Mouse (Mus musculus) limb, embryonic 11.5 days (tissue): Measurements from ENCODE around the gene Hcar1. TPM values are rescaled to one million over a fixed set of nuclear protein-coding genes. Genes with fewer than 3 reads are reported as not detected.

Experiments
- ATAC-seq: fragments of 200-750 bp; cut with Nextera tagmentation; 2 replicates; pipeline ENCODE4 v1.8.0; 2017; ENCODE audit warnings: low read depth; ENCODE audit not compliant: insufficient number of reproducible peaks, low FRiP score, low TSS enrichment
- DNase-seq: peaks from one replicate; pipeline ENCODE4 v3.0.0-alpha.2; 2015; ENCODE audit warnings: low spot score
- H3K27ac ChIP-seq: fragments of 300-500 bp; sonication (generic); replicated peaks from 2 replicates; pipeline ENCODE4 v1.5.1; 2014; ENCODE audit warnings: low read depth, mild to moderate bottlenecking, low read length
- H3K27me3 ChIP-seq: fragments of 300-500 bp; sonication (generic); 2 replicates; pipeline ENCODE4 v1.6.1; 2014; ENCODE audit warnings: mild to moderate bottlenecking, low read length, mixed read lengths; ENCODE audit not compliant: control insufficient read depth, insufficient read depth
- H3K36me3 ChIP-seq: fragments of 300-500 bp; sonication (generic); 2 replicates; pipeline ENCODE4 v1.6.1; 2014; ENCODE audit warnings: mild to moderate bottlenecking, low read length, moderate library complexity, mixed read lengths; ENCODE audit not compliant: control insufficient read depth, insufficient read depth
- H3K4me1 ChIP-seq: fragments of 300-500 bp; sonication (generic); 2 replicates; pipeline ENCODE4 v1.6.1; 2014; ENCODE audit warnings: low read length, mixed read lengths; ENCODE audit not compliant: control insufficient read depth, insufficient read depth
- H3K4me2 ChIP-seq: fragments of 300-500 bp; sonication (generic); 2 replicates; pipeline ENCODE4 v1.6.1; 2014; ENCODE audit warnings: low read depth, mild to moderate bottlenecking, moderate library complexity; ENCODE audit not compliant: severe bottlenecking
- H3K4me3 ChIP-seq: fragments of 300-500 bp; sonication (generic); 2 replicates; pipeline ENCODE4 v1.5.1; 2014; ENCODE audit warnings: low read depth, low read length
- H3K9ac ChIP-seq: fragments of 300-500 bp; sonication (generic); 2 replicates; pipeline ENCODE4 v1.6.1; 2014; ENCODE audit warnings: mild to moderate bottlenecking, low read length
- H3K9me3 ChIP-seq: fragments of 300-500 bp; sonication (generic); 2 replicates; pipeline ENCODE4 v1.6.1; 2016; ENCODE audit warnings: low read length; ENCODE audit not compliant: control insufficient read depth
- WGBS: fragments of 180-500 bp; shearing (Covaris S2); extraction: QIAGEN DNeasy Blood & Tissue Kit; methylation state at CpG from one replicate; pipeline ENCODE4 v1.1.7; 2014; 5-methylcytosine and 5-hydroxymethylcytosine counted together
- polyA plus RNA-seq: library from polyadenylated mRNA; unstranded; fragments of >200 nt; fragmentation: Nextera tagmentation; extraction: Ambion mirVana; gene quantifications from 2 replicates; pipeline ENCODE4 v1.2.1, GENCODE M21; 2014

The Hcar1 gene
- polyA plus RNA-seq, 1 experiment from 2014 or later, result 0.11 TPM

DNA sequence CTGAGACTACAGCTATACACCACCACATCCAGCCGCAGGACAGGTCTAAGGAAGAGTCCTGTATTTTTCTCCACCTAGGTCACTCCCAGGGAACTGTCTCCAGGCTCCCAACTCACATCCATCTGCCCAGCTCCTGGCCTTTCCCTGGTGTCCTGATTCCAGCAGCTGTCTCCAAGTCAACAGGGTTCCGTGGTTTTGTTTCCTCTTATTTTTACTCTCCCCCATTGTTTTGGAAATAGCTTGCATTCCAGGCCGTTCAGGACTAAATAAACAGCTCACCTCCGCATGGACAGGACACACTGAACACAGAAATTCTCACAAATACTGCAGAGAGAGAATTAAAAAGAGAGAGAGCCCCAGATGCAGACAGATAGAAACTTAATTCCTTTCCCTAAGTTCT, 42.4 kb downstream of the Hcar1 start:
- H3K4me1 ChIP-seq, result no peaks in the 10 kb centered on the region
- ATAC-seq, result no peak
- no peak overlapping the region for H3K9ac ChIP-seq
- H3K27ac ChIP-seq, result no peak overlapping the region
- H3K4me3 ChIP-seq, result no peak overlapping the region
- H3K4me2 ChIP-seq, result no peak overlapping the region
- no peaks in the 10 kb centered on the region for H3K36me3 ChIP-seq
- no peaks in the 10 kb centered on the region for H3K27me3 ChIP-seq
- 67% methylated on average over 4 of the region's 4 CpGs for WGBS
- H3K9me3 ChIP-seq, result no peaks in the 10 kb centered on the region
- no peak for DNase-seq

DNA sequence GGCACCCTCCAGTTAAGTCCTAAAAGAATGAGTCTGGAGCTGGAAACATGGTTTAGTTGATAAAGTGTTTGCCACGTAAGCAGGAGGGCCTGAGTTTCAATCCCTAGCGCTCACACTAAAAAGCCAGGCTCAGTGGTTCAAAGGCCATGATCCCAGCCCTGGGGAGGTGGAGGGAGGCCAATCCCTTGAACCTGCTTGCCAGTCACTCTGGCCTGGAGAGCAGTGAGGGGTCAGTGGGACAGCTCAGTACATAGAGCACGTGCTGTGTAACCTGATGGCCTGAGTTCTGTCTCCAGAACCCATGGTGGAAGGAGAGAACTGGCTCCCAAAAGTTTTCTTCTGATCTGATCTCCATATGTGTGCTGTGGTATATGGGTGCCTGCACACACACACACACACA, 45.0 kb downstream of the Hcar1 start:
- 75% methylated on average over 3 of the region's 3 CpGs for WGBS
- no peaks in the 10 kb centered on the region for H3K4me1 ChIP-seq

DNA sequence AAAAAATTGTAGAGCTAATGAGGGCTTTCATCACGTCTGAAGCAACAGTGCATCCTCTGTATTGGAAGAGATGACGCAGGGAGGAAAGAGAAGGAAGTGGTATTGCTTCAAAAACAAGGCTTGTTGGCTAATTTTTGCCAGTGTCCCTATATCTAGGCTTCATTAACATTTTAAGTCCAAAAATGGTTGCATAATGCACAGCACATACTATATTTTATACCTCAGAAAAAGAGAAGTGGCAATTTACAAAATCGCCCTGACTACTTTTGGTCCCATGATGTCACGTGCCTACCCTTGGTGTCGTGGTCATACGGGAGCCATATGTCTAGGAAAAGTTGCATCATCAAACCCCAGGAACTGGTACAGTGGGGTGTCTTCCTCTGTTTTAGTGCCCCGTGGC, 47.5 kb downstream of the Hcar1 start:
- H3K36me3 ChIP-seq, result no peaks in the 10 kb centered on the region
- no peak overlapping the region for H3K4me2 ChIP-seq
- ATAC-seq (no peak), DNase-seq (no peak)
- H3K27ac ChIP-seq, result no peak overlapping the region
- no peaks in the 10 kb centered on the region for H3K27me3 ChIP-seq
- no peak overlapping the region for H3K4me3 ChIP-seq
- H3K9ac ChIP-seq, result no peak overlapping the region
- 90% methylated on average over 7 of the region's 7 CpGs for WGBS
- H3K9me3 ChIP-seq, result no peaks in the 10 kb centered on the region
- no peaks in the 10 kb centered on the region; the same call in 1 of the 2 replicates for H3K4me1 ChIP-seq

More for the DNA sequence above, 45.0 kb downstream of the Hcar1 start:
- H3K9ac ChIP-seq, result no peak overlapping the region
- no peak overlapping the region for H3K27ac ChIP-seq
- H3K4me3 ChIP-seq, result no peak overlapping the region
- no peaks in the 10 kb centered on the region for H3K36me3 ChIP-seq
- H3K27me3 ChIP-seq, result no peaks in the 10 kb centered on the region
- no peak for ATAC-seq
- H3K9me3 ChIP-seq, result no peaks in the 10 kb centered on the region
- DNase-seq, result no peak
- H3K4me2 ChIP-seq, result no peak overlapping the region

DNA sequence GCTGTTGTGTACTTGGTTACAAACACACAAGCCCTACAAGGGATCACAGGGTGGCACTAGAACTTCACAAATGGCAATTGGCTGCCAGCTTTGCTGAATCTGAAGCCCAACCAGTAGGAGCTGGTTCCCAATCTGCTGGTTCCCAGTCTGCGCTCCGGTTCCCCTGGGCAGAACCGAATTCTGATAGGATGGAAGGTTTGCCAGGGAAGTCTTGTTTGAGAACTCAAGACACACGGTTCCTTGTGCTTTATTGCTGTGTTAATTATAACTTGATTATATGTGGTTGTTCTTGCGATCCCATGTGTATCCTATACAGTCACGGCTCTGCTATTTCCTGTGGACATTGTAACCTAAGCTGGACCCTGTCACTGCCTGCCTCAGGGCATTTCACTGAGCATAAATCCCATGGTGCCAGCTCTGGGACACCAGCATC, 52.1 kb downstream of the Hcar1 start:
- ATAC-seq, result no peak
- Histone ChIP-seq H3K27ac (no peak overlapping the region), H3K36me3 (0 out of 2 replicates have a peak, but pooled peaks cover 2% of the 10 kb centered on the region), H3K27me3 (no peaks in the 10 kb centered on the region), H3K4me1 (no peaks in the 10 kb centered on the region; the same call in 1 of the 2 replicates), H3K4me3 (no peak overlapping the region), H3K4me2 (no peak overlapping the region), H3K9me3 (no peaks in the 10 kb centered on the region), H3K9ac (no peak overlapping the region)
- peak; percentile 36 for DNase-seq
- 58% methylated on average over 6 of the region's 6 CpGs for WGBS

Other genes starting within 250 kb of the Hcar1 start
- gene Clip1, start 195.4 kb downstream of the Hcar1 start, polyA plus RNA-seq, result 37.8 and 44.9 TPM in 2 replicates
- gene Zcchc8, start 158.9 kb downstream of the Hcar1 start, polyA plus RNA-seq, result 100 and 106 TPM in 2 replicates
- gene Rsrc2, start 130.6 kb downstream of the Hcar1 start, polyA plus RNA-seq, result 166 and 167 TPM in 2 replicates
- gene Kntc1, start 130.3 kb downstream of the Hcar1 start, polyA plus RNA-seq, result 38.8 and 47.5 TPM in 2 replicates
- not detected in 2 replicates for gene Hcar2, start 14.5 kb downstream of the Hcar1 start, polyA plus RNA-seq
- gene Denr, start 27.2 kb upstream of the Hcar1 start, polyA plus RNA-seq, result 186 and 187 TPM in 2 replicates
- 0.25 and 1.4 TPM in 2 replicates for gene Gm43518, start 47.4 kb upstream of the Hcar1 start, polyA plus RNA-seq
- 4.4 and 7.3 TPM in 2 replicates for gene Ccdc62, start 50.7 kb upstream of the Hcar1 start, polyA plus RNA-seq
- gene Hip1r, start 93.6 kb upstream of the Hcar1 start, polyA plus RNA-seq, result 3.8 and 4.2 TPM in 2 replicates
- gene Vps37b, start 152.2 kb upstream of the Hcar1 start, polyA plus RNA-seq, result 32.8 and 33.0 TPM in 2 replicates
- 0.20 and 0.47 TPM in 2 replicates for gene Abcb9, start 215.8 kb upstream of the Hcar1 start, polyA plus RNA-seq
- 8.0 and 11.5 TPM in 2 replicates for gene Ogfod2, start 232.3 kb upstream of the Hcar1 start, polyA plus RNA-seq
- 116 TPM in 2 replicates for gene Arl6ip4, start 236.1 kb upstream of the Hcar1 start, polyA plus RNA-seq